Mouse (Mus musculus) lung, postnatal 0 days (tissue): ENCODE results near the gene Sncb.

ENCODE experiments used
- CTCF ChIP-seq: IDR thresholded peaks from 2 replicates; pipeline ENCODE4 v1.5.1; 2016; ENCODE audit warnings: antibody characterized with exemption, mild to moderate bottlenecking
- EP300 ChIP-seq: IDR thresholded peaks from 2 replicates; pipeline ENCODE4 v1.6.1; 2016; ENCODE audit warnings: antibody characterized with exemption, mild to moderate bottlenecking, control low read depth

DNA sequence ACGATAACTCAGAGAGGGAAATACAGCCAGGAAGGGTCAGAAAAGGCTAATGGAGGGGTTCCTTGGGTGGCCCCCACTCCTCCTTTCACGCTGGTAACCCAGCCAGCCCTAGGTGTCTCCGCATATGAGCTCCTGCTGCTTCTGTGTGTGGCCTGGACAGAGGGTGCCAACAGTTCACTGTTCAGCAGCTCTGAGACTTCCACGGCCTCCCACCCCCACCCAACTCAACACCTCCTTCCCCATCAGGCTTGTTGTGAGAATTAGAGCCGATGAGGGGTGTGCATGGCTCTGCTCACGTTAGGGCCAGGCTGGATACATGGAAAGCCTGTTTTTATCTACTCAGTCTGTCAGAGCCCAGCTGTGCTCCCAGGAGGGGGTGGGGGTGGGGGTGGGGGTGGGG is 20.3 kb downstream of the Sncb start:
- TF ChIP-seq CTCF (no peak), EP300 (no peak)
